Mouse (Mus musculus) intestine, postnatal 0 days (tissue): Measurements from ENCODE around the gene Dhx16. TPM values are rescaled to one million over a fixed set of nuclear protein-coding genes. Genes with fewer than 3 reads are reported as not detected.

ENCODE experiments used
- ATAC-seq: fragments of 200-750 bp; cut with Nextera tagmentation; 2 replicates; pipeline ENCODE4 v1.8.0; 2017; ENCODE audit warnings: mild to moderate bottlenecking, moderate TSS enrichment, moderate library complexity
- H3K27ac ChIP-seq: fragments of 300-500 bp; sonication (generic); 2 replicates; pipeline ENCODE4 v1.5.1; 2014; ENCODE audit warnings: mild to moderate bottlenecking, low read depth, low read length, moderate library complexity
- H3K27me3 ChIP-seq: fragments of 300-500 bp; sonication (generic); replicated peaks from 2 replicates; pipeline ENCODE4 v1.6.1; 2014; ENCODE audit warnings: low read length, mixed read lengths; ENCODE audit not compliant: control insufficient read depth, insufficient read depth
- H3K36me3 ChIP-seq: fragments of 300-500 bp; sonication (generic); 2 replicates; pipeline ENCODE4 v1.6.1; 2014; ENCODE audit warnings: mild to moderate bottlenecking, moderate library complexity; ENCODE audit not compliant: control insufficient read depth, insufficient read depth
- H3K4me1 ChIP-seq: fragments of 300-500 bp; sonication (generic); replicated peaks from 2 replicates; pipeline ENCODE4 v1.6.1; 2014; ENCODE audit warnings: antibody characterized with exemption, low read length, mixed read lengths; ENCODE audit not compliant: control insufficient read depth, insufficient read depth
- H3K4me2 ChIP-seq: fragments of 300-500 bp; sonication (generic); replicated peaks from 2 replicates; pipeline ENCODE4 v1.6.1; 2014; ENCODE audit warnings: low read depth, mild to moderate bottlenecking, moderate library complexity
- H3K4me3 ChIP-seq: fragments of 300-500 bp; sonication (generic); 2 replicates; pipeline ENCODE4 v1.5.1; 2014; ENCODE audit warnings: low read depth, low read length
- H3K9ac ChIP-seq: fragments of 300-500 bp; sonication (generic); 2 replicates; pipeline ENCODE4 v1.6.1; 2014; ENCODE audit warnings: mild to moderate bottlenecking, low read depth, low read length
- H3K9me3 ChIP-seq: fragments of 300-500 bp; sonication (generic); 2 replicates; pipeline ENCODE4 v1.6.1; 2016; ENCODE audit warnings: mixed run types; ENCODE audit not compliant: control insufficient read depth
- CTCF ChIP-seq: sonication (generic); IDR thresholded peaks from 2 replicates; pipeline ENCODE4 v1.5.1; 2016; ENCODE audit warnings: low read depth, mild to moderate bottlenecking, control low read depth, antibody characterized with exemption, moderate library complexity
- WGBS: fragments of 180-500 bp; shearing (Covaris S2); extraction: QIAGEN DNeasy Blood & Tissue Kit; methylation state at CpG from one replicate; pipeline ENCODE4 v1.1.7; 2014; 5-methylcytosine and 5-hydroxymethylcytosine counted together
- polyA plus RNA-seq: library from polyadenylated mRNA; unstranded; fragments of >200 nt; fragmentation: Nextera tagmentation; extraction: Ambion mirVana; gene quantifications from 2 replicates; pipeline ENCODE4 v1.2.1, GENCODE M21; 2015

Gene Dhx16
- polyA plus RNA-seq, 1 experiment from 2014 or later = 17.2 TPM

DNA sequence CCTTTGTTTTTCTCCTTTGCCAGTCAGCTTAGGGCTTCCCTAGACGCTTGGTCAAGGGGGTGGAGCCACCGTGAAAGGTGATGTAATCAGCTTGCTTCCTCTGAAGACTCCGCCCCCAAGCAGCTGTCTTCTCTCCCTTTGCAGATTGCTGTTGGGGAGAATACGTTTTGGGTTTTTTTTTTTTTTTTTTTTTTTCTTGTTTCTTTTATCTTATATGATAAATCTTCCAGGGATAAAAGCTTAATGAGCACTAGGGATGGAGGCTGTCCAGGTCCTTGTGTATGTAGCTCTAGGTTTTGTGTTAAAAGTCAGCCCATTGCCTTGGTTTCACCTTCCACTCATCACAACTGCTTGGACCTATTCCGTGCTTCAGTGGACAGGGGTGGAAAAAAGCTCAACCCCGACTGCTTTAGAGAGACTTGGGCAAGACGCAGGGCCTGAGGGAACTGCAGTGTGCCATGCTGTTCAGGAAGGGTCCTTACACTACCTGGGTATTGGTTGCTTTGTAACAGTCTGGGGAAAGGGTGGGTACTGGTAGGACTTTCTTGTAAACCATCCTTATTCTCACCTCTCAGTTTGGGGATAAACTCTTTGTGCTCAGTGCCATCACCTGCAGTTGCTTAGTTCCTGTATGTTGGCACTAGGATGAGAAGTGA lies 39.6 kb downstream of the Dhx16 start:
- 10% methylated on average over 7 of the region's 7 CpGs for WGBS
- Histone ChIP-seq H3K4me1 (peaks cover 7% of the 10 kb centered on the region; the same call in 1 of the 2 replicates), H3K4me2 (peak overlapping the region; percentile 69), H3K27ac (peak overlapping the region; percentile 95), H3K27me3 (no peaks in the 10 kb centered on the region), H3K4me3 (peak overlapping the region; percentile 86), H3K36me3 (peaks cover 10% of the 10 kb centered on the region), H3K9me3 (no peaks in the 10 kb centered on the region), H3K9ac (peak overlapping the region; percentile 93)
- no peak for TF ChIP-seq CTCF
- ATAC-seq = peak; percentile 16

DNA sequence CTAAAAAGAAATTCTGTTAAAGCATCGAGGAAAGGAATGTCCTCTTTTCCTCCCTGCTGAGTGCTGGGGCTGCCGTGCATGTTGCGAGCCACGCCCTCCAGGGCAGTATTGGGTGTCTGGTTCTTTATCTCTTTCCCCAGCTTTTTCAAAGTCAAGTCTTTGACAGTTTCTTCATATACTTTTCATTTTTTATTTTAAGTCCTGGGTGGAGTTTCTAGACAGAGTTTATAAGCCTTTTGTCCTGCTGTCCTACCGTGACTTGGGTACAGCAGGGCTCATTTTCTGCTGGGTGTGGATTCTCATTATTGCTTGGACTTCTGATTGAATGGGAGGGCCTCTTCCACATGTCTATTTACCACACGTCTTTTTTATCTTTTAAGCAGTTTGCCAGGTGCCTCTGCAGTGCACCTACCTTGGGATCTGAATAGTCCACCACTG lies 40.3 kb downstream of the Dhx16 start:
- TF ChIP-seq CTCF = no peak
- no peak for ATAC-seq
- Histone ChIP-seq H3K9ac (peak overlapping the region; percentile 93; the same call in 1 of the 2 replicates), H3K4me1 (peaks cover 7% of the 10 kb centered on the region; the same call in 1 of the 2 replicates), H3K36me3 (peaks cover 17% of the 10 kb centered on the region), H3K4me3 (peak overlapping the region; percentile 27; the same call in 1 of the 2 replicates), H3K4me2 (peak overlapping the region; percentile 69), H3K27me3 (no peaks in the 10 kb centered on the region), H3K27ac (no peak overlapping the region), H3K9me3 (no peaks in the 10 kb centered on the region)
- WGBS = 19% methylated on average over 6 of the region's 6 CpGs

DNA sequence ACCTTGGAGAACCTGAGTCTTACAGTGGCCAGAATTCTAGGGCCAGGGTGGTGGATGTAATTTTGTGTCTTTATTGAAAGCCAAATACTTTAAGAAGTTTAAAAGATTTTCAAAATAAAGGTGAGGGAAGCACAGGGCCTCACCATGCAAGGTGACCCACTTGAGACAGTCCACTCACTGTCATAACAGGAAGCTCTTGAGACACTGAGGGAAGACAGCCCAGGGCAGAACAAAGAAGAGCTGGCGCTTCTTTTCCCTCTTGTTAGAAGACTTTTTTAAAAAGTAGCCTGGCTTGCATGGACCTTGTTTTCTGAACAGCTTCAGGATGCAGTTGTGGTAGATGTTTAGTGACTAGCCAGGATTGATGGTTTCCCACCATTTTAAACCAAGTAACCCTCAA lies 40.8 kb downstream of the Dhx16 start:
- H3K36me3 ChIP-seq = peaks cover 22% of the 10 kb centered on the region
- WGBS = 67% methylated on average over 1 of the region's 1 CpGs
- H3K4me2 ChIP-seq = no peak overlapping the region
- H3K27ac ChIP-seq = no peak overlapping the region
- ATAC-seq = no peak
- no peak overlapping the region for H3K9ac ChIP-seq
- no peaks in the 10 kb centered on the region for H3K9me3 ChIP-seq
- peaks cover 7% of the 10 kb centered on the region; the same call in 1 of the 2 replicates for H3K4me1 ChIP-seq
- no peak overlapping the region for H3K4me3 ChIP-seq
- H3K27me3 ChIP-seq = no peaks in the 10 kb centered on the region
- TF ChIP-seq CTCF = no peak

DNA sequence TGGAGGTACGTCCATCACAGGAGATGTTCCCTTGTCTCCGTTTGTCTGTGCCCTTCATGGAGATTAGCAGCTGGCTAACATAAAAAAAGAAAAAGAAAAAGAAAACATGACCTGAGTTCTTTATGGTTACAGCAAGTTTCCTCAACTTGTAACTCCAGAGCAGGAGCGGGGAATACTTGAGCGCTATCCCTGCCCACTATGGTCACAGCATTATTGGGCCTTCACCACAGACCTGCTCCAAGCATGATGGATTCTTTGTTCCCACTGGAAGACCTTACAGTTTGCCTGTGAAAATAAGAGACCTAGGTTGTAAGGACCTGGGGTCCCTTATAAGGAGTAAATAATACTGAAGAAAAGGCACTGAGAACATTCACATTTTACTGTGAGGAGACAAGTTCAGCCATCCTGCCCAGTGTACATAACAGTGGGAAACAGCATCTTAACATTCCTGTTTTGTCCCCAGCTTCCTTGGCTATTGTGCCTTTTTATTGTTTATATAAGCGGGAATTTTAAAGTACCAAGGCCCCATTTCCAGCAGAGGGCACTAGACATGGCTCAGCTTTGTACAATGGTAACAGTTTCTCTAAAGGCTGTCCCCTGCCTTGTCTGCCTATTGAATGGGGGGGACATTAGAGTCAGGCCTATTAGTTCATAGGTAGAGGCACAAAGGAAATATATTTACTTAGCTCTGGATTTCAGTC lies 41.4 kb downstream of the Dhx16 start:
- peak; percentile 77 for TF ChIP-seq CTCF
- Histone ChIP-seq H3K9ac (no peak overlapping the region), H3K4me2 (no peak overlapping the region), H3K4me3 (no peak overlapping the region), H3K9me3 (no peaks in the 10 kb centered on the region), H3K27ac (peak overlapping the region; percentile 12; the same call in 1 of the 2 replicates), H3K36me3 (peaks cover 25% of the 10 kb centered on the region), H3K27me3 (no peaks in the 10 kb centered on the region), H3K4me1 (peaks cover 4% of the 10 kb centered on the region; the same call in 1 of the 2 replicates)
- WGBS = 71% methylated on average over 5 of the region's 5 CpGs
- no peak for ATAC-seq

DNA sequence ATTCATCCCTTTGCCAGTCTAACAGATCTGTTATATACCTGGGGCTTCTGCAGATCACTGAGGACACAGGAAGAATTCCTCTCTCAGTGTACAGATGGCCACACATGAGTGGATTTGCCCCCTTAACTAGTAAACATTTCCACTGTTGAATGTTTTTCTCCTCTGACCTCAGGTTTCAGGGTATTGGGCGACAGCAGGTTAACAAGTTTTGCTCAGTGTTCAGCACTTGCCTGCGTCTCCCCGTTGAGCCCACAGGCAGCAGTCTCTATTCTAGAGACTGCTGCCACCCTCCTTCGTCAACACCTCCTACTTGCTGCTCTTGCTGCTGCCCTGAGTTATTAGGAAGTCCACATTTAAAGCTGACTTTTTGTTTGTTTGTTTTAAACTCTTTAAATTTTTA lies 42.1 kb downstream of the Dhx16 start:
- Histone ChIP-seq H3K4me1 (peaks cover 4% of the 10 kb centered on the region; the same call in 1 of the 2 replicates), H3K36me3 (peaks cover 32% of the 10 kb centered on the region), H3K9ac (no peak overlapping the region), H3K27ac (peak overlapping the region; percentile 22; the same call in 1 of the 2 replicates), H3K9me3 (no peaks in the 10 kb centered on the region), H3K4me3 (no peak overlapping the region), H3K4me2 (no peak overlapping the region), H3K27me3 (no peaks in the 10 kb centered on the region)
- TF ChIP-seq CTCF = no peak
- WGBS = 83% methylated on average over 4 of the region's 4 CpGs
- no peak for ATAC-seq

- WGBS = 71% methylated on average over 3 of the region's 3 CpGs
- no peak for TF ChIP-seq CTCF
- no peak overlapping the region for H3K4me2 ChIP-seq
- peaks cover 4% of the 10 kb centered on the region; the same call in 1 of the 2 replicates for H3K4me1 ChIP-seq
- ATAC-seq = no peak
- peaks cover 36% of the 10 kb centered on the region for H3K36me3 ChIP-seq
- no peak overlapping the region for H3K9ac ChIP-seq
- no peak overlapping the region for H3K4me3 ChIP-seq
- no peaks in the 10 kb centered on the region for H3K9me3 ChIP-seq
- H3K27ac ChIP-seq = no peak overlapping the region
- no peaks in the 10 kb centered on the region for H3K27me3 ChIP-seq
These were observed 42.9 kb downstream of the Dhx16 start for GRCm38 (mm10) chr17:35922566-35922965.
